Mouse (Mus musculus): ENCODE results near the gene Banf2.

DNA sequence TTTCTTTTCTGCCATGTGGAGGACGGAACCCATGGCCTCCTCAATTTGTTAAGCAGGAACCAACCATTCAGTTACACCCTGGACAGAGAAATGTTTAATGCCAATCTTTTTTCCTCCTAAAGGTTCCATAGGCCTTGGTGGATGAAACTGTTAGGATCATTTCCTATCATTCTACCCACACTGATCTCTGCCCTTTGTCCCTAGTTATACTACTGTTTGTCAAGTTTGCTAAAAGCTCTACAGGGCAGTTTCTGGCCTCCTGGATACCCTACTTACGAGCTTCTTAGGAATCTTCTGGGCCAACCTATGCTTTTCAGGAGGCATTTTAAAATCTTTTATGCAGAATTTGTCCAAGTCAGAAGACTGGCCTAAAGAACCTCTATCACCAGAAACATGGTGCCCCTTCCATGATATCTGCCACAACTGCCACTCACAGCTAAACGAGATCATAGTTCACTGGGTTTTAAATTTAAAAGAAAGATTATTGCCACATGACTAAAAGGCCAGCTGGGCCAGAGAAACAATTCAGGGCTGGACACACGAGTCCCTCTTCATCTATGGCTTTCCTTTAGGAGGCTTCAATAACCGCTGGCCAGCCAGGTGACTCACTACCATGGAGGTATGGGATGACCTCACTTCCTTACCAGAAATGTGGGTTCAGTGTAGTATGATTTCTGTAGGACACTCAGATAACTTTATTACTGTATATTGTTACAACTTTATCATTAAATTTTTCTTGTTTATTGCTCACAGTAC lies 30.5 kb upstream of the Banf2 start:
- TF ChIP-seq CTCF (IDR thresholded peaks at IDR 0.05; ENCODE audit: low read depth) (no peak), EP300 (IDR thresholded peaks at IDR 0.05; ENCODE audit: low read depth) (no peak)
